Mouse (Mus musculus) neural tube, embryonic 10.5 days (tissue): ENCODE results near the gene Add3.
"Not testable (repeated sequence)": the region's sequence is repeated elsewhere in the genome, so short reads cannot be mapped to it uniquely, and the experiment has no call there.

Source experiments
- DNase-seq: peaks from one replicate; pipeline ENCODE4 v3.0.0-alpha.2; 2017; ENCODE audit warnings: low spot score; ENCODE audit errors: extremely low spot score

The Add3 gene

GRCm38 (mm10) chr19:53191867-53192487, 51.7 kb downstream of the Add3 start:
- DNase-seq: no peak

GRCm38 (mm10) chr19:53193190-53193589, 52.9 kb downstream of the Add3 start:
- no peak for DNase-seq

GRCm38 (mm10) chr19:53193964-53194582, 53.8 kb downstream of the Add3 start:
- DNase-seq: no peak

GRCm38 (mm10) chr19:53194751-53195520, 54.7 kb downstream of the Add3 start:
- DNase-seq: no peak

GRCm38 (mm10) chr19:53196961-53197360, 56.7 kb downstream of the Add3 start:
- no peak for DNase-seq

GRCm38 (mm10) chr19:53197766-53198165, 57.5 kb downstream of the Add3 start:
- no peak for DNase-seq

- DNase-seq: no peak
Measured at GRCm38 (mm10) chr19:53198706-53199572, 58.7 kb downstream of the Add3 start.

- DNase-seq: no peak
Measured at GRCm38 (mm10) chr19:53199711-53200110, 59.5 kb downstream of the Add3 start.

- no peak for DNase-seq
Measured at GRCm38 (mm10) chr19:53202116-53202515, 61.9 kb downstream of the Add3 start.

GRCm38 (mm10) chr19:53206986-53207385, 66.7 kb downstream of the Add3 start:
- no peak for DNase-seq

- DNase-seq: no peak
Measured at GRCm38 (mm10) chr19:53208830-53209229, 68.6 kb downstream of the Add3 start.

- DNase-seq: no peak
Measured at GRCm38 (mm10) chr19:53210251-53210650, 70.0 kb downstream of the Add3 start.

GRCm38 (mm10) chr19:53215352-53215751, 75.1 kb downstream of the Add3 start:
- no peak for DNase-seq

- no peak for DNase-seq
Measured at GRCm38 (mm10) chr19:53216761-53217538, 76.7 kb downstream of the Add3 start.

- DNase-seq: no peak
Measured at GRCm38 (mm10) chr19:53217837-53218236, 77.6 kb downstream of the Add3 start.

GRCm38 (mm10) chr19:53219305-53219704, 79.1 kb downstream of the Add3 start:
- no peak for DNase-seq

GRCm38 (mm10) chr19:53221186-53221585, 80.9 kb downstream of the Add3 start:
- DNase-seq: no peak

GRCm38 (mm10) chr19:53225249-53226070, 85.2 kb downstream of the Add3 start:
- not testable (repeated sequence) for DNase-seq

- no peak for DNase-seq
Measured at GRCm38 (mm10) chr19:53226651-53227050, 86.4 kb downstream of the Add3 start.
